Mouse (Mus musculus) midbrain, embryonic 16.5 days (tissue): ENCODE measurements around the gene Myo1b. TPM values are rescaled to one million over a fixed set of nuclear protein-coding genes. Genes with fewer than 3 reads are reported as not detected.

Source experiments
- ATAC-seq: fragments of 200-750 bp; cut with Nextera tagmentation; 2 replicates; pipeline ENCODE4 v1.8.0; 2017; ENCODE audit warnings: moderate TSS enrichment
- H3K27ac ChIP-seq: fragments of 300-500 bp; sonication (generic); 2 replicates; pipeline ENCODE4 v1.5.1; 2014; ENCODE audit warnings: mild to moderate bottlenecking, low read length, mixed read lengths
- H3K27me3 ChIP-seq: fragments of 300-500 bp; sonication (generic); 2 replicates; pipeline ENCODE4 v1.6.1; 2014; ENCODE audit warnings: low read depth, low read length, mixed read lengths; ENCODE audit not compliant: control insufficient read depth, insufficient read depth
- H3K36me3 ChIP-seq: fragments of 300-500 bp; sonication (generic); 2 replicates; pipeline ENCODE4 v1.6.1; 2014; ENCODE audit warnings: mild to moderate bottlenecking, low read length, moderate library complexity, mixed read lengths; ENCODE audit not compliant: control insufficient read depth, insufficient read depth
- H3K4me1 ChIP-seq: fragments of 300-500 bp; sonication (generic); 2 replicates; pipeline ENCODE4 v1.6.1; 2014; ENCODE audit warnings: mild to moderate bottlenecking, low read length, mixed read lengths; ENCODE audit not compliant: control insufficient read depth, insufficient read depth
- H3K4me2 ChIP-seq: fragments of 300-500 bp; sonication (generic); 2 replicates; pipeline ENCODE4 v1.6.1; 2014; ENCODE audit warnings: mild to moderate bottlenecking, low read length, mixed read lengths
- H3K4me3 ChIP-seq: fragments of 300-500 bp; sonication (generic); 2 replicates; pipeline ENCODE4 v1.5.1; 2014; ENCODE audit warnings: low read depth, mild to moderate bottlenecking, low read length, moderate library complexity, mixed read lengths
- H3K9ac ChIP-seq: fragments of 300-500 bp; sonication (generic); 2 replicates; pipeline ENCODE4 v1.6.1; 2014; ENCODE audit warnings: low read depth, low read length, mixed read lengths
- H3K9me3 ChIP-seq: fragments of 300-500 bp; sonication (generic); replicated peaks from 2 replicates; pipeline ENCODE4 v1.6.1; 2014; ENCODE audit warnings: mild to moderate bottlenecking, low read length, mixed read lengths; ENCODE audit not compliant: control insufficient read depth, poor library complexity, severe bottlenecking
- WGBS: fragments of 180-500 bp; shearing (Covaris S2); extraction: QIAGEN DNeasy Blood & Tissue Kit; methylation state at CpG from one replicate; pipeline ENCODE4 v1.1.7; 2014; 5-methylcytosine and 5-hydroxymethylcytosine counted together
- polyA plus RNA-seq: library from polyadenylated mRNA; unstranded; fragments of >200 nt; fragmentation: Nextera tagmentation; extraction: Ambion mirVana; gene quantifications from 2 replicates; pipeline ENCODE4 v1.2.1, GENCODE M21; 2015

Gene Myo1b
- polyA plus RNA-seq, 1 experiment from 2014 or later, result 57.6 TPM

DNA sequence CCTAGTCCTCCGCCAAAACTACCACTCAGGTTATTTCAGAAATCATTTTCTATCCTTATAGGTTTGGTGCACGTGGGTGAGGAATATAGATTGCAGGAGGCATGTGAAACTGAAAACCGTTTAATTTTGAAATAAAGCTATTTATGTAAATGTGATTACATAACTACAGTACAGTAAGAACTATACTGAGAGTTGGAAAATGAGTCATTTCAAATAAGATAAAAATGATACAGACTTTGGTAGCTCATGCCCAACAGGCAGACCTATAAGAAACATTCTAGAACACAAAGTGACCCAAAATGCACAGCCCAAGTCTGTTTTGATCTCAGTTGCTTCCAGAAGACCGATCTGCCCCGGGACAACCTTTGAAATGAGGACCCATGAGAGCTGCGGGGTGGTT is 95.4 kb downstream of the Myo1b start:
- Histone ChIP-seq H3K4me2 (no peak overlapping the region), H3K9ac (no peak overlapping the region), H3K4me3 (no peak overlapping the region), H3K27ac (no peak overlapping the region), H3K4me1 (peaks cover 8% of the 10 kb centered on the region; the same call in 1 of the 2 replicates), H3K27me3 (no peaks in the 10 kb centered on the region), H3K9me3 (no peaks in the 10 kb centered on the region), H3K36me3 (no peaks in the 10 kb centered on the region)
- WGBS, result 94% methylated on average over 6 of the region's 6 CpGs
- ATAC-seq, result no peak

GRCm38 (mm10) chr1:51820013-51820441 is 95.8 kb downstream of the Myo1b start:
- H3K36me3 ChIP-seq, result no peaks in the 10 kb centered on the region
- H3K27me3 ChIP-seq, result no peaks in the 10 kb centered on the region
- H3K9ac ChIP-seq, result no peak overlapping the region
- H3K4me3 ChIP-seq, result no peak overlapping the region
- H3K9me3 ChIP-seq, result no peaks in the 10 kb centered on the region
- 84% methylated on average over 7 of the region's 7 CpGs for WGBS
- H3K27ac ChIP-seq, result no peak overlapping the region
- no peak for ATAC-seq
- H3K4me1 ChIP-seq, result peaks cover 8% of the 10 kb centered on the region; the same call in 1 of the 2 replicates
- H3K4me2 ChIP-seq, result no peak overlapping the region

GRCm38 (mm10) chr1:51815636-51816035 is 100.2 kb downstream of the Myo1b start:
- 91% methylated on average over 1 of the region's 1 CpGs for WGBS
- Histone ChIP-seq H3K27me3 (no peaks in the 10 kb centered on the region), H3K4me2 (no peak overlapping the region), H3K36me3 (no peaks in the 10 kb centered on the region), H3K4me3 (no peak overlapping the region), H3K4me1 (no peaks in the 10 kb centered on the region), H3K9ac (no peak overlapping the region), H3K9me3 (no peaks in the 10 kb centered on the region), H3K27ac (no peak overlapping the region)
- no peak for ATAC-seq

GRCm38 (mm10) chr1:51814854-51815630 is 100.8 kb downstream of the Myo1b start:
- 79% methylated on average over 5 of the region's 5 CpGs for WGBS

GRCm38 (mm10) chr1:51808847-51809246 is 107.0 kb downstream of the Myo1b start:
- WGBS, result 78% methylated on average over 10 of the region's 10 CpGs
- H3K9me3 ChIP-seq, result no peaks in the 10 kb centered on the region
- H3K27ac ChIP-seq, result no peak overlapping the region
- no peak overlapping the region for H3K4me2 ChIP-seq
- H3K27me3 ChIP-seq, result no peaks in the 10 kb centered on the region
- H3K4me3 ChIP-seq, result no peak overlapping the region
- ATAC-seq, result no peak
- H3K4me1 ChIP-seq, result no peaks in the 10 kb centered on the region
- no peaks in the 10 kb centered on the region for H3K36me3 ChIP-seq
- no peak overlapping the region for H3K9ac ChIP-seq

More at GRCm38 (mm10) chr1:51814854-51815630, 100.8 kb downstream of the Myo1b start:
- ATAC-seq, result no peak
- Histone ChIP-seq H3K4me2 (no peak overlapping the region), H3K36me3 (no peaks in the 10 kb centered on the region), H3K9ac (no peak overlapping the region), H3K27me3 (no peaks in the 10 kb centered on the region), H3K4me3 (no peak overlapping the region), H3K4me1 (no peaks in the 10 kb centered on the region), H3K9me3 (no peaks in the 10 kb centered on the region), H3K27ac (no peak overlapping the region)

DNA sequence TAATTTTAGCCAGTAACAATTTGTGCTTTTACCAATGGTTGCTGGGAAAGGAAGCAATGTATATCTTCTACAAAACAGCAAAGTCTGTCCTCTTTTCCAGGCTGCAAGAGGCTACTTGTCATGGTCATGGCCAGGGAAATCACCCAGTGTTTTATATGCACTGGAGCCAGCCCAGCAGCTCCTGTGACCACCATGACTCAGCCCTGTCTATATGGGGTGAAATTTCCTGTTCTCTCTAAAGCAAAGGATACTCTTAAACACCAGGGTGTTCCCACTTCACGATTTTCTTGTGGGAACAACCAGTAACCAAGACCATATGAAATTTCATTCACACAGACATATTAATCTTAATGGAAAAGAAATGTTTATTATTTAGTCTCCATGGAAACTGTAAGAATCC is 107.6 kb downstream of the Myo1b start:
- no peak overlapping the region for H3K4me2 ChIP-seq
- ATAC-seq, result no peak
- no peak overlapping the region for H3K27ac ChIP-seq
- no peaks in the 10 kb centered on the region for H3K9me3 ChIP-seq
- no peaks in the 10 kb centered on the region for H3K4me1 ChIP-seq
- H3K4me3 ChIP-seq, result no peak overlapping the region
- H3K27me3 ChIP-seq, result no peaks in the 10 kb centered on the region
- no peaks in the 10 kb centered on the region for H3K36me3 ChIP-seq
- no peak overlapping the region for H3K9ac ChIP-seq
- 86% methylated on average over 1 of the region's 1 CpGs for WGBS

DNA sequence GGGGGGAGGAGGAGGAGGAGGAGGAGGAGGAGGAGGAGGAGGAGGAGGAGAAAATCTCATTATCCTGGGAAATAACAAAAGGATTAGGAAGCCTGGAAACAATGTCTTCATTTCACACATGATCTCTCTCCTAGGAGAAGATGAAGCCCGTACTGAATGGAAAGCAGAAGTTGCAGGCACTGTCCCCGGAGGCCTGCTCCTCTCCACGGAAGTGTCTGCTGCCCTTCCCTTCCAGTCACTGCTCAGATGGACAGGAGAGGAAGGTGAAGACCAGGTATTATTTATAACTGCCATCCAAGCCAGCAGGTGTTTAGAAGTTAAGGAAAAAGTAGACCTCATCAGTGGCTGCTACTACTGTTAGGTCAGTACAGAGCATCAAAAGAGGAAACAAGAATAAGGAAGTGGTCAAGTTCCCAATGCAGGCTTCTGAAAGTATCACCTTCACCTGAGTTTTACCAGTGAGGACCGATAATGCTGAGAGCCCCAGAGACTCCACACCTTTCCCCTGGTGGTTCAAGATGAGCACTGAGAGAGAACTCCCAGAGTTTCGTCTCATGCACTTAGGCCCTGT is 110.7 kb downstream of the Myo1b start:
- Histone ChIP-seq H3K27me3 (no peaks in the 10 kb centered on the region), H3K4me1 (no peaks in the 10 kb centered on the region), H3K36me3 (no peaks in the 10 kb centered on the region), H3K27ac (no peak overlapping the region), H3K4me2 (no peak overlapping the region), H3K9ac (no peak overlapping the region), H3K9me3 (no peaks in the 10 kb centered on the region), H3K4me3 (no peak overlapping the region)
- no peak for ATAC-seq
- WGBS, result 32% methylated on average over 5 of the region's 5 CpGs

- Histone ChIP-seq H3K27ac (no peak overlapping the region), H3K4me2 (no peak overlapping the region), H3K9ac (no peak overlapping the region), H3K4me1 (no peaks in the 10 kb centered on the region), H3K27me3 (no peaks in the 10 kb centered on the region), H3K36me3 (no peaks in the 10 kb centered on the region), H3K9me3 (no peaks in the 10 kb centered on the region), H3K4me3 (no peak overlapping the region)
- no peak for ATAC-seq
- 34% methylated on average over 11 of the region's 12 CpGs for WGBS
Observed at GRCm38 (mm10) chr1:51804296-51805039, 111.4 kb downstream of the Myo1b start.

GRCm38 (mm10) chr1:51798011-51798471 is 117.8 kb downstream of the Myo1b start:
- H3K4me3 ChIP-seq, result no peak overlapping the region
- WGBS, result 45% methylated on average over 7 of the region's 7 CpGs
- H3K36me3 ChIP-seq, result no peaks in the 10 kb centered on the region
- H3K27me3 ChIP-seq, result no peaks in the 10 kb centered on the region
- H3K4me1 ChIP-seq, result no peaks in the 10 kb centered on the region; the same call in 1 of the 2 replicates
- H3K27ac ChIP-seq, result no peak overlapping the region
- no peak overlapping the region for H3K9ac ChIP-seq
- H3K4me2 ChIP-seq, result no peak overlapping the region
- H3K9me3 ChIP-seq, result no peaks in the 10 kb centered on the region
- ATAC-seq, result no peak
